Mouse (Mus musculus) CH12.LX (cell line): ENCODE measurements at regions not wholly inside any gene's neighbourhood (a gene's known extent, or its start where the extent isn't known, plus 50 kb on each side); places are given as distances from the start of the nearest gene placed in this dataset.

Source experiments
- ELF1 ChIP-seq: IDR thresholded peaks from 2 replicates; pipeline ENCODE4 v1.6.1; 2014; ENCODE audit warnings: low read depth, mild to moderate bottlenecking, inconsistent platforms, low read length, improper control_type of control experiment
- MAX ChIP-seq: IDR thresholded peaks from 2 replicates; pipeline ENCODE4 v1.6.1; 2011; ENCODE audit warnings: low read length, improper control_type of control experiment
- PAX5 ChIP-seq: IDR thresholded peaks from 2 replicates; pipeline ENCODE4 v1.6.1; 2012; ENCODE audit warnings: low read length, inconsistent platforms, mixed read lengths

DNA sequence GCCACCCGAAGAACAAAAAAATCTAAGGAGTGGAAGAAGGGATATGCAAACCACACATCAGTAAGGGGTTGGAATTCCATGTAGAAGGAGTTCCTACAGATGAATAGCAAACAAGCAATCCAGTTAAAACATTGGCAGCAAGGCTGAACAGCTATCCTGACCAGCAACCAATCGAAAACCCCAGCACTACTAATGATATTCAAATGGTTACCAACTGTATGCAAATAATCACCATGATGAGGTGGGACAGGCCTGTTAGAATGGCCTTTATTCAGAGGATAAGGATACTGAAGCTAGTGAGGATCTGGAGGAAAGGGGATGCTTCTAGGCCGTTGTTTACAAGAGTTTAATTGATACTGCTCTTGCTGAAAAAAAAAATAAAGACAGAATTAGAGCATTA, 166.0 kb upstream of the Grik3 start:
- TF ChIP-seq PAX5 (no peak), ELF1 (no peak), MAX (no peak)
